Mouse (Mus musculus): Measurements from ENCODE around the gene Rapgef1. TPM values are rescaled to one million over a fixed set of nuclear protein-coding genes. Genes with fewer than 3 reads are reported as not detected.

The Rapgef1 gene
- polyA plus RNA-seq, 1 experiment from 2014 or later, result 17.3 TPM

DNA sequence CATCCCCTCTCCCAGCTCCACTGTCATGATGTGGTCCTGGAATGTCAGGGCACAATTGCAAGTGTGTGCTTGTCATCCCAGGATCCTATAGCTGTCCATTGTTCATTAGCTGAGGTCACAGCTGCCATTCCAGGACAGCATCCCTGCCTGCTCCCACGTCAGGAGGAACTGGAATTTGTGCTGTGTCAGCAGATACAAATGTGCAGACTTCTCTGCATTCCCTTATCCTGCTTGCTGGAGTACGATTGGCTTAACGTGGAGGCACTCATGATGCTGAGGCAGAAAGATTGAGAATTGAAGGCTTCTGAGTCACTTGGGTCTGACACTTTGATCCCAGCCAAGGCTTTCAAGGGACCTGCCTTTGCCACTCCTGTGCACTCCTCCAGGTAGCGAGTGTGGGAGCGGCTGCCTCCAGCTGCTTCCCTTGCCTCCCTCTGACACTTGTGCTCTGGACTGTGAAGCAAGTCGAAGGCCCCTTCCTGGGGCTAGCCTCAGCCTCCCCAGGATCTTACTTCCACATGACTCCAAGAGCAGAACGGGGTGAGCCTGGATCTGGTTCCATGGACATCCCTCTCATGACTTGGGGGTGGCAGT, 76.8 kb downstream of the Rapgef1 start:
- WGBS, result 86% methylated on average over 7 of the region's 7 CpGs
- Histone ChIP-seq H3K9ac (ENCODE audit: low read length) (no peak overlapping the region), H3K9me3 (replicated peaks; ENCODE audit: control insufficient read depth, low read length) (no peaks in the 10 kb centered on the region), H3K4me1 (ENCODE audit: control insufficient read depth, insufficient read depth, low read length) (no peaks in the 10 kb centered on the region), H3K27me3 (replicated peaks; ENCODE audit: control insufficient read depth, insufficient read depth, low read length) (no peaks in the 10 kb centered on the region), H3K27ac (ENCODE audit: low read depth, low read length) (no peak overlapping the region), H3K4me2 (ENCODE audit: low read length) (no peak overlapping the region), H3K36me3 (ENCODE audit: control insufficient read depth, insufficient read depth, low read length) (peaks cover 58% of the 10 kb centered on the region), H3K4me3 (ENCODE audit: low read depth, low read length) (no peak overlapping the region)
- DNase-seq (ENCODE audit: low spot score), result no peak
- ATAC-seq, result no peak

DNA sequence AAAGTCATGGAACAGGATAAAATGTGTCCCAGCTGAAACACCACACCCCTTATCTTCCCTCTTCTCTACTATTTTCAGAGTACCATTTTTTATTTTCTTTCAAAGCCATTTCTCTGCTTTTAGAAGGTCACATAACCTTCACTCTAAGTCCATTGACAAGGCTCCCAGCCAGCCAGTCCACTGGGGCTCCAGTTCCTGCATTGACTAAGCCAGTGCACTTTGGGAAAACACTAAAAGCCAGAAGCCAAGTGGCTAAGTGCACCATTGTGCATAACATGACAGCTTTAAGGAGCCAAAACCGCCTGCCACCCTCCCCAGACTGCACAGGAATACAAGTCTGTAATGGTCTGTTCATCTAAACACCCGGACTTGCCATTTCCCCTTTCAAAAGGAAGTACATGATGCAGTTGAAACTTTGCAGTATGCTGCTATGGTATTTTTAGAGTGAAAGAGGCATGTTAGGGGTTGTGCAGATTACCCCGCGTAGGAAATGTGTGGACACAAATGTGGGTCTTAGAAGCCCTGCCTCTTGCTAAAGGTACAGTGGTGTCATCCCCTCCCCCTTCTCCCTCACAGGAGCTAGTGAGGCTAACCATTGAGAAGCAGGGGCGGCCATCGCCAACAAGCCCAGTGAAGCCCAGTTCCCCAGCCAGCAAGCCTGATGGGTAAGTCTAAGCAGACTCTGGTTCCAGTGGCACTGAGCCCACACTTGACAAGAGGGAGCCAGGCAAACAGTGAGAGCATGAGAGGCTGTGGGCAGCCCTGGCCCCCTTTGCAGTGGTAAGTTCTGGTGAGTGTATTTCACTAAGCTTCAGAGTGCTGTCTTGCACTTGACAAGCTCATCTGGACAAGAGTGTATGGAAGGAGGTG, 79.1 kb downstream of the Rapgef1 start:
- H3K36me3 ChIP-seq (ENCODE audit: control insufficient read depth, insufficient read depth, low read length), result peaks cover 62% of the 10 kb centered on the region
- no peak overlapping the region for H3K9ac ChIP-seq (ENCODE audit: low read length)
- no peak overlapping the region for H3K4me3 ChIP-seq (ENCODE audit: low read depth, low read length)
- 86% methylated on average over 6 of the region's 6 CpGs for WGBS
- no peaks in the 10 kb centered on the region for H3K27me3 ChIP-seq (replicated peaks; ENCODE audit: control insufficient read depth, insufficient read depth, low read length)
- no peak for DNase-seq (ENCODE audit: low spot score)
- H3K4me2 ChIP-seq (ENCODE audit: low read length), result no peak overlapping the region
- no peak for ATAC-seq
- H3K4me1 ChIP-seq (ENCODE audit: control insufficient read depth, insufficient read depth, low read length), result no peaks in the 10 kb centered on the region
- no peaks in the 10 kb centered on the region for H3K9me3 ChIP-seq (replicated peaks; ENCODE audit: control insufficient read depth, low read length)
- no peak overlapping the region for H3K27ac ChIP-seq (ENCODE audit: low read depth, low read length)

DNA sequence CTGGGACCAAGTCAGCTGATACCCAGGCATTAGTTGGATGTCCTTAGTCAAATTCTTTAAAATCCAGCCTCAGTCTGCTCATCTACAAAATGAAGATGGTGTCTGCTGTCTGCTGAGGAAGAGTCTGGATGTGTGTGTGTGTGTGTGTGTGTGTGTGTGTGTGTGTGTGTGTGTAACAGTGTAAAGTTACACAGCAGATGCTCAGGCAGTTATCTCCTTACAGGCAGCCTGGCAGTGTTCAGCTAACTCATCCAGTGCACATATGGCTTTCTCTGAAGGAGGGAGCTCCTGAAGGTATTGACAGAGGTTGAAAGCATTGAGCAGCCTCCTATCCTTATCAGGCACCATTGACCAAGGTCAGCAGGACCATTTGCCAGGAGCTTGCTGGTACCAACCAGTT, 81.4 kb downstream of the Rapgef1 start:
- no peak overlapping the region for H3K9ac ChIP-seq (ENCODE audit: low read length)
- H3K27ac ChIP-seq (ENCODE audit: low read depth, low read length), result no peak overlapping the region
- no peak for DNase-seq (ENCODE audit: low spot score)
- H3K4me1 ChIP-seq (ENCODE audit: control insufficient read depth, insufficient read depth, low read length), result no peaks in the 10 kb centered on the region
- no peak for ATAC-seq
- H3K27me3 ChIP-seq (replicated peaks; ENCODE audit: control insufficient read depth, insufficient read depth, low read length), result no peaks in the 10 kb centered on the region
- no peak overlapping the region for H3K4me3 ChIP-seq (ENCODE audit: low read depth, low read length)
- peaks cover 77% of the 10 kb centered on the region for H3K36me3 ChIP-seq (ENCODE audit: control insufficient read depth, insufficient read depth, low read length)
- no peak overlapping the region for H3K4me2 ChIP-seq (ENCODE audit: low read length)
- no peaks in the 10 kb centered on the region for H3K9me3 ChIP-seq (replicated peaks; ENCODE audit: control insufficient read depth, low read length)

DNA sequence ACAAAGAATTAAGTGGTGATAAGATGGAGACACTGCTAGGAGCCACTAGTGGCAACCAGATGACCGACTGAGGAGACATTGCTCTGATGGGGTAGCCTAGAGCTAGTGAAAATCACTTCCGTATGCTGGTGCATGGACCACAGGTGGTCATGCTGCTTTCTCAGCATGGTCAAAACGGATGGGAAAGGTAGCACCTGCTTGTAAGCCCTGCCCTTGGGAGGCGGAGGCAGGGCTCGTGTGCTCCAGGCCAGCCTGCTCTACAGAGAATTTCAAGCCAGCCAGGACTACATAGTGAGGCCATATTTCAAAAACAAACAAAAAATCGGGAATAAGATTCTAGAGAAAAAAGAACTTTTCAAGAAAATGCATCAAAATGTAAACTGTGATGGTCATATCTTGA, 81.9 kb downstream of the Rapgef1 start:
- Histone ChIP-seq H3K4me1 (ENCODE audit: control insufficient read depth, insufficient read depth, low read length) (no peaks in the 10 kb centered on the region), H3K9ac (ENCODE audit: low read length) (no peak overlapping the region), H3K4me2 (ENCODE audit: low read length) (no peak overlapping the region), H3K36me3 (ENCODE audit: control insufficient read depth, insufficient read depth, low read length) (peaks cover 80% of the 10 kb centered on the region), H3K9me3 (replicated peaks; ENCODE audit: control insufficient read depth, low read length) (no peaks in the 10 kb centered on the region), H3K4me3 (ENCODE audit: low read depth, low read length) (no peak overlapping the region), H3K27ac (ENCODE audit: low read depth, low read length) (no peak overlapping the region), H3K27me3 (replicated peaks; ENCODE audit: control insufficient read depth, insufficient read depth, low read length) (no peaks in the 10 kb centered on the region)
- ATAC-seq, result no peak
- DNase-seq (ENCODE audit: low spot score), result no peak
- WGBS, result 85% methylated on average over 6 of the region's 6 CpGs

DNA sequence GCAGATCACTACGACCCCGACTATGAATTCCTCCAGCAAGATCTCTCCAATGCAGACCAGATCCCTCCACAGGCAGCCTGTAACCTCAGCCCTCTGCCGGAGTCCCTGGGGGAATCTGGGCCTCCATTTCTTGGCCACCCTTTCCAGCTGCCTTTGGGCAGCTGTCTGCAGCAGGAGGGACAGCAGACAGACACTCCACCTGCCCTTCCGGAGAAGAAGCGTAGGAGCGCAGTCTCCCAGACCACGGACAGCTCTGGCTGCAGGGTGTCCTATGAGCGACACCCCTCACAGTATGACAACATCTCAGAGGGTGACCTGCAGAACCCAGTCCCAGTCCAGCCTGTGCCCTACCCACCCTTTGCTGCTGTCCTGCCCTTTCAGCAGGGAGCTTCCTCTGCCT, 82.7 kb downstream of the Rapgef1 start:
- no peak for ATAC-seq
- H3K36me3 ChIP-seq (ENCODE audit: control insufficient read depth, insufficient read depth, low read length), result peaks cover 86% of the 10 kb centered on the region
- 97% methylated on average over 8 of the region's 8 CpGs for WGBS
- H3K27me3 ChIP-seq (replicated peaks; ENCODE audit: control insufficient read depth, insufficient read depth, low read length), result no peaks in the 10 kb centered on the region
- no peak overlapping the region for H3K4me2 ChIP-seq (ENCODE audit: low read length)
- no peak overlapping the region for H3K27ac ChIP-seq (ENCODE audit: low read depth, low read length)
- H3K9ac ChIP-seq (ENCODE audit: low read length), result no peak overlapping the region
- no peaks in the 10 kb centered on the region for H3K4me1 ChIP-seq (ENCODE audit: control insufficient read depth, insufficient read depth, low read length)
- H3K4me3 ChIP-seq (ENCODE audit: low read depth, low read length), result no peak overlapping the region
- no peaks in the 10 kb centered on the region for H3K9me3 ChIP-seq (replicated peaks; ENCODE audit: control insufficient read depth, low read length)
- no peak for DNase-seq (ENCODE audit: low spot score)

DNA sequence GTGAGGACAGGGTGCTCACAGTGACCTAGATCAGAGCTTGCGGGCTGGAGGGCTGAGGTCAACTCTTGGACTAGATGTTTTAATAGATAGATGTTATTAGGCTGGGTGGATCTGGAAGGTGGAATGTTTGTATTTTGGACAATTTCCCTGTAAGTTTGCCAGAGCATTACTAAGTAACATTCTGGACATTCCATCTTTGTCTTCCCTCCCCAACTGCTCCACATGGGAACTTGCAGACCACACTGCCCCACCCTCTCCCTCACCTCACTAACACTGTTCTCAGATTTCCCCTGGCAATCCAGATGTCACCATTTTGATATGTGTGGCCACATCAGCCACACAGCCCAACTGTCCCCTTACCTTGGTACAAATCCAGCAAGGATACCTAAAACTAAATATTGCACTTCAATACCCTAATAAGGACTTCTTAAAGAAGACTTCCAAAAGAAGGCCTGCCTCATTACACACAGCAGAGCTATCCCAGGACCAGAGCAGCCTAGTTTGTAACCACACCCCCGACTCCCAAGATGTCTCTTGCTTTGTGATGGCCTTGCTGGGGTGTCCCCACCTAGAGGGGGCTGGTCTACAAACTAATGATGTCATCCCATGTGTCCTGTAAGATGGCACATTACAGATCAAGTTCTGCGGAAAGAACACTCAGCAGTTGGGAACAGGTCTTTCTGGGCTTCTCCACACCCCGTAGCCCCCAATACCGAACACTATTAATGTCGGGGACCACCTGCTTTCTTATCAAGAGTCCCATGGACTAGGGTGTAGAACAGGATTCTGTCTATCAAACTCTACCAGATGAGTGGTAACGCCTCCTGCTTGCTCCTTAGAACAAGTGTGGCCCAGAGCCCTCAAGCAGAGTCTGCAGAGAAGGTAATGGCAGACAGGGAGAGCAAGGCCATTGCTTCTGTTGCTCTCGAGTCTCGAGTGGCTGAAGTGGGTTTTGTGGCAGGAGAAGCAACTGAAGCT, 83.9 kb downstream of the Rapgef1 start:
- Histone ChIP-seq H3K4me3 (ENCODE audit: low read depth, low read length) (no peak overlapping the region), H3K27me3 (replicated peaks; ENCODE audit: control insufficient read depth, insufficient read depth, low read length) (no peaks in the 10 kb centered on the region), H3K4me1 (ENCODE audit: control insufficient read depth, insufficient read depth, low read length) (no peaks in the 10 kb centered on the region), H3K9me3 (replicated peaks; ENCODE audit: control insufficient read depth, low read length) (no peaks in the 10 kb centered on the region), H3K36me3 (ENCODE audit: control insufficient read depth, insufficient read depth, low read length) (peaks cover 94% of the 10 kb centered on the region), H3K4me2 (ENCODE audit: low read length) (no peak overlapping the region), H3K27ac (ENCODE audit: low read depth, low read length) (no peak overlapping the region), H3K9ac (ENCODE audit: low read length) (no peak overlapping the region)
- WGBS, result 93% methylated on average over 9 of the region's 9 CpGs
- no peak for DNase-seq (ENCODE audit: low spot score)
- no peak for ATAC-seq

DNA sequence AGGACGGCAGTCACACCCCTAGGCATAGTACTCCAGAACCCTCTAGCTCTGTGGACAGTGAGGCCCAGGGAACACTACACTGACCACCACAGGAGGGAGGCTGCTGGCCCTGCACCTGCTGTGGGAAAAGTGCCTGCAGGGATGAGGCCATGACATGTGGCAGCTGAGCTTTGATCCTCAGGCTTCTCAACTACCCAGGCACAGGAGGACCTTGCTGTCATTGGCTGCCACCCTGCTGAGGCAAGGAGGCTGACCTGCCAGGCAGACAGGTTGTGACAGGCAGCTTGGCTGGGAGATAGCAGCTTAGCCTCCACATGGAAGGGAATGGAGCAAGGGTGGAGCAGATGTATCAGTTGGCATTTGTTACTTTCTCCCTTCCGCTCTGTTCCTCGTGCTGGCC, 86.0 kb downstream of the Rapgef1 start:
- no peak for DNase-seq (ENCODE audit: low spot score)
- no peak overlapping the region for H3K4me3 ChIP-seq (ENCODE audit: low read depth, low read length)
- H3K4me2 ChIP-seq (ENCODE audit: low read length), result no peak overlapping the region
- no peak for ATAC-seq
- H3K4me1 ChIP-seq (ENCODE audit: control insufficient read depth, insufficient read depth, low read length), result no peaks in the 10 kb centered on the region
- no peaks in the 10 kb centered on the region for H3K9me3 ChIP-seq (replicated peaks; ENCODE audit: control insufficient read depth, low read length)
- H3K9ac ChIP-seq (ENCODE audit: low read length), result no peak overlapping the region
- H3K27ac ChIP-seq (ENCODE audit: low read depth, low read length), result no peak overlapping the region
- WGBS, result 88% methylated on average over 3 of the region's 3 CpGs
- no peaks in the 10 kb centered on the region for H3K27me3 ChIP-seq (replicated peaks; ENCODE audit: control insufficient read depth, insufficient read depth, low read length)
- peaks cover 84% of the 10 kb centered on the region for H3K36me3 ChIP-seq (ENCODE audit: control insufficient read depth, insufficient read depth, low read length)

DNA sequence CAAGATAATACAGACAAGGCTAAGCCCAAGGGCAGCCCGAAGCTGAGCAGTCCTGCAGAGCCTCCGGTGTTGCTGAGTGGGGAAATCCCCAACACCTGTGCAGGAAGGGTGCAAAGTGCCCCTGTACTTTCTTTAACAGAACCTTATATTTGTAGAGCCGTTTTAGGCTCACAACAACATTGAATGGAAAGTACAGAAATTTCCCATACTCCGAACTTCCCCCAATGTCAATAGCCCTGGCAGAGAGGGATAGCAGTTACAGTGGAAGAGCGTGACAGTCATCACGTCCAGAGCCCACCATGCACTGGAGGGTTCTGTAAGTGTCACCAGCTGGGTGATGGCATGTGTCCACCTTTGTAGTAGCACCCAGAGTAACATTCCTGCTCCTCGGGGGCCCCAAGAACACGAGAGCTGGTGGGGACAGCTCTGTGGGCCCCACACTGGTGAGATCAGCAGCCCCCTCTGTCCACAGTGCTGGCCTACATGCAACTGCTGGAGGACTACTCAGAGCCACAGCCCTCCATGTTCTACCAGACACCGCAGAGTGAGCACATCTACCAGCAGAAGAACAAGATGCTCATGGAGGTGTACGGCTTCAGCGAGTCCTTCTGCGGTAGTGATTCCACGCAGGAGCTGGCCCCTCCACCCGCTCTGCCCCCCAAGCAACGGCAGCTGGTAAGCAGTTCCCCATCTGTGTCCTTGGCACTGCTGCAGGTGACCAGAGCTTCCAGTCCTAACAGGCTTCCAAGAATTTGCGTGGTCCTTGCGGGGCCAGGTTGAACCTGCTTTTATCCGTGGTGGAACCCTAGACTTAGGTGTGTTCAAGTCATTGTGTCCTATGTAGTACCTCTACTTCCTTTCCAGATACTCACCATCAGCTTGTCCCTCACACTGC, 87.5 kb downstream of the Rapgef1 start:
- ATAC-seq (no peak), DNase-seq (ENCODE audit: low spot score) (no peak)
- 95% methylated on average over 18 of the region's 18 CpGs for WGBS
- no peaks in the 10 kb centered on the region for H3K4me1 ChIP-seq (ENCODE audit: control insufficient read depth, insufficient read depth, low read length)
- no peaks in the 10 kb centered on the region for H3K9me3 ChIP-seq (replicated peaks; ENCODE audit: control insufficient read depth, low read length)
- no peak overlapping the region for H3K4me3 ChIP-seq (ENCODE audit: low read depth, low read length)
- peaks cover 81% of the 10 kb centered on the region for H3K36me3 ChIP-seq (ENCODE audit: control insufficient read depth, insufficient read depth, low read length)
- no peak overlapping the region for H3K4me2 ChIP-seq (ENCODE audit: low read length)
- no peak overlapping the region for H3K9ac ChIP-seq (ENCODE audit: low read length)
- H3K27ac ChIP-seq (ENCODE audit: low read depth, low read length), result no peak overlapping the region
- H3K27me3 ChIP-seq (replicated peaks; ENCODE audit: control insufficient read depth, insufficient read depth, low read length), result no peaks in the 10 kb centered on the region

Data from forebrain, embryonic 14.5 days (tissue).